Mouse (Mus musculus) thymus, adult 2 months (tissue): ENCODE data around the gene Syt7. TPM values are rescaled to one million over a fixed set of nuclear protein-coding genes. Genes with fewer than 3 reads are reported as not detected.

Experiments
- DNase-seq: peaks from one replicate; pipeline ENCODE4 v3.0.0; 2021
- H3K27ac ChIP-seq: fragments of 200-500 bp; 2 replicates; pipeline ENCODE4 v1.5.1; 2012; ENCODE audit warnings: low read length, control low read depth; ENCODE audit not compliant: control insufficient read depth, insufficient read depth
- H3K27me3 ChIP-seq: fragments of 200-500 bp; 2 replicates; pipeline ENCODE4 v1.6.1; 2012; ENCODE audit warnings: mild to moderate bottlenecking, low read length, moderate library complexity, mixed read lengths; ENCODE audit not compliant: control insufficient read depth, insufficient read depth
- H3K36me3 ChIP-seq: fragments of 200-500 bp; 2 replicates; pipeline ENCODE4 v1.6.1; 2012; ENCODE audit warnings: mild to moderate bottlenecking, low read length, moderate library complexity; ENCODE audit not compliant: control insufficient read depth, insufficient read depth
- H3K4me1 ChIP-seq: fragments of 200-500 bp; replicated peaks from 2 replicates; pipeline ENCODE4 v1.6.1; 2012; ENCODE audit warnings: low read length; ENCODE audit not compliant: control insufficient read depth, insufficient read depth
- H3K4me3 ChIP-seq: fragments of 200-500 bp; 2 replicates; pipeline ENCODE4 v1.5.1; 2012; ENCODE audit warnings: mild to moderate bottlenecking, low read length, control low read depth, moderate library complexity; ENCODE audit not compliant: control insufficient read depth, insufficient read depth
- CTCF ChIP-seq: fragments of 200-500 bp; IDR thresholded peaks from 2 replicates; pipeline ENCODE4 v1.5.1; 2012; ENCODE audit warnings: mild to moderate bottlenecking, control low read depth, low read length, moderate library complexity, borderline replicate concordance; ENCODE audit not compliant: control insufficient read depth, poor library complexity, insufficient read depth; ENCODE audit errors: extremely low read depth
- POLR2A ChIP-seq: fragments of 200-500 bp; IDR thresholded peaks from 2 replicates; pipeline ENCODE4 v1.6.1; 2012; ENCODE audit warnings: mild to moderate bottlenecking, low read length, control low read depth, moderate library complexity; ENCODE audit not compliant: control insufficient read depth, poor library complexity, insufficient read depth; ENCODE audit errors: extremely low read depth
- WGBS: fragments of 180-500 bp; shearing (Covaris S2); methylation state at CpG from one replicate; pipeline ENCODE4 v1.1.7; 2018; 5-methylcytosine and 5-hydroxymethylcytosine counted together
- polyA plus RNA-seq: library from polyadenylated mRNA; depleted of rRNA; stranded (reverse); fragments of >200 nt; gene quantifications from 2 replicates; pipeline ENCODE4 v1.2.3, GENCODE M21; 2012

Gene Syt7
- polyA plus RNA-seq, 1 experiment = 1.8 TPM

DNA sequence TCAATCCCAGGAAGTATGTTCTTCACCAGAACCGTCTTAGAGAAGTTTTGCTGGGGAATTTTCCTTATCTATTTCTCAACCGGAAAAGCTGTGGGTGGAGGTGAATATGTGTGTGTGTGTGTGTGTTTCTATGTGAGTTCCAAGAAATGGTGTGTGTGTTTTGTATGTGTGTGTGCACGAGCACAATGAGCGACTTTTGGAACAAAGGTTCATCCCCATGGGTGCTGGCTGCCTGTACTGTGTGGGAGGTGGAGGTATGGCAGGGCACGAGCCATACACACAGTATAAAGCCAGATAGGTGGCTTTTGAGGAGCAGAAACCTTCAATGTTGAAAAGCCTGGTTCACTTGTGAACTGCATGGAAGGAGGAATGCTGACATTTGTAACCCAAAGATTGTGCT is 1.2 kb upstream of the Syt7 start:
- 68% methylated on average over 5 of the region's 5 CpGs for WGBS
- Histone ChIP-seq H3K27me3 (peaks cover 3% of the 10 kb centered on the region; the same call in 1 of the 2 replicates), H3K4me3 (no peak overlapping the region), H3K27ac (no peak overlapping the region), H3K4me1 (no peaks in the 10 kb centered on the region; the same call in 1 of the 2 replicates), H3K36me3 (no peaks in the 10 kb centered on the region)
- DNase-seq = no peak
- TF ChIP-seq CTCF = no peak
- TF ChIP-seq POLR2A = no peak

DNA sequence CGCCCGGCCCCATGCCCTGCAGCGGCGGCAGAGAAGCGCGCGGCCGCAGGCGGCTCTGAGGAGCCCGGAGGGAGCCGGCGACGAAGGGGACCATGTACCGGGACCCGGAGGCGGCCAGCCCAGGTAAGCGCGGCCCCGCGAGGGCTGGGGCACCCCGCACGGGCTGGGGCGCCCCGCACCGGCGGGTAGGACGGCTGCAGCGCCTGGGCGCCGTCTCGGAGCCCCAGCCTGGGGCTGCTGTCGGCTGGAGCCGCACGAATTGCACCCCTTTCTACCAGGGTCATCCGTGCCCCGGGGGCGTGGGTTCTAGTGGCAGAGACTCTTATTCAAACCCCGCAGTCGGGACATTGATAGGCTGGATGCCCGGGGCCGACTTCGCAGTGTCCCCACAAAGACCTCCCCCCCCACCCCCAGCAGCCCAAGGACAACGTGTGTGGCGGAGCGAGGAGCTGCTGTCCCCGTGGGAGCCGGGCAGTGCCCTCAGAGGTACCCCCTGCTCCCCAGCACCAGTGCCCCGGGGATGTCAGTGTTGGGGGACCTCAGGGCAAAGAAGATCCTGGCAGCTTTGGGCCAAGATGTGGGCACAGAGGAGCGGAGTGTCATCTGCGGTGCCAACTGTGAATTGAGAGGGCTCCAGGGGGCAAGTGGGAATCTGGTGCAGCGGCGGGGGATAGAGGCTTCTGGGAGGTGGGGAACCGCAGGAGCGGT is 655 bp downstream of the Syt7 start:
- WGBS = 4% methylated on average over 54 of the region's 54 CpGs
- peaks cover 3% of the 10 kb centered on the region; the same call in 1 of the 2 replicates for H3K27me3 ChIP-seq
- H3K4me1 ChIP-seq = no peaks in the 10 kb centered on the region; the same call in 1 of the 2 replicates
- no peaks in the 10 kb centered on the region for H3K36me3 ChIP-seq
- DNase-seq = no peak
- TF ChIP-seq POLR2A (no peak), CTCF (no peak)
- H3K4me3 ChIP-seq = no peak overlapping the region
- H3K27ac ChIP-seq = no peak overlapping the region

DNA sequence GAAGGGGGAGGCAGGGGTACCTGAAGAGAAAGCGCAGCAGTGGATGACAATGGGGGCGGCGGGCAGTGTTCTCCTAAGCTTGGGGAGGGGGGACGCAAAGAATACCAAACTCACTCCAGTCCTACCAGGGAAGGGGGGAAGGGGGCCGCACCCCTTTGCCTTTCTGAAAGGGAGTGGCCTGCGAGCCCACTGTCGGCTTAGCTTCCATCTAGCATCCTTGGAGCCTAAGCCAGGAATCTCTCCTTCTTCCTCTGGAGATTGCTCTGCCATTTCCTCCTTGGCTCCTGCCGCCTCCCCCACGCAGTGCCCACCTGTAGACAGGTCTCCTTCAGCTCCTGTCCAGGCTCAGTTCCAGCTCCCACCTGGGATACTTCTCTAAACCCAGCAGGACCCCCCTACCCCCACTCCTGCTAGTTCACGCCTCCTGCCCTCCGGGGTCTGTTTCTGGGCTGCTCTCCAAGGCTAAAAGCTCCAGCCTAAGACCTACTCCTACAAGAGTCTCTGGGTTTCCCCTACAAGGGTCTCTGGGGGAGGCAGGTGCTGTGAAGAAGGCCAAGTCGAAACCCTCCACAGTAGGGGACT is 1.3 kb downstream of the Syt7 start:
- peaks cover 3% of the 10 kb centered on the region; the same call in 1 of the 2 replicates for H3K27me3 ChIP-seq
- WGBS = 39% methylated on average over 12 of the region's 12 CpGs
- no peaks in the 10 kb centered on the region; the same call in 1 of the 2 replicates for H3K4me1 ChIP-seq
- TF ChIP-seq POLR2A (no peak), CTCF (no peak)
- H3K36me3 ChIP-seq = no peaks in the 10 kb centered on the region
- DNase-seq = no peak
- no peak overlapping the region for H3K4me3 ChIP-seq
- H3K27ac ChIP-seq = no peak overlapping the region

DNA sequence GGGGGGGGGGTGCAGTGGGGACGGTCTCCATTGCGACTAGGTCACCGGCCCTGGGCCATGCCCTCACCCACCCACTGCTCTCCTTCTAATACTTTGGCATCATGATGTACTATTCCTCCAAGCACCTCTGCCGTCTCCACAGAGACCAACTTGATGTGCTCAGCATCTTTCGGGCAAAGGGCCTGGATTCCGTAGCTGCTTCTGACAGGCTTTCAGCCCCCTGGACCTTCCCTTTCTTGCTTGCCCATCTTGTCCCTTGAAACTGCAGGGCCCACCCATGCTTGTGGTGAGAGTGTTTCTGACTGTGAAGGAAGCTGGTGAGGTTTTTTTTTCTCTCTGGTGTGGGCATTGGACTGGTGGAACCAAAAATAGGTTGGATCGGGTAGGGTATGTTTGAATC is 2.1 kb downstream of the Syt7 start:
- no peak overlapping the region for H3K27ac ChIP-seq
- H3K4me3 ChIP-seq = no peak overlapping the region
- H3K4me1 ChIP-seq = no peaks in the 10 kb centered on the region; the same call in 1 of the 2 replicates
- H3K27me3 ChIP-seq = peaks cover 3% of the 10 kb centered on the region; the same call in 1 of the 2 replicates
- TF ChIP-seq POLR2A = no peak
- no peak for TF ChIP-seq CTCF
- DNase-seq = no peak
- H3K36me3 ChIP-seq = no peaks in the 10 kb centered on the region
- 85% methylated on average over 7 of the region's 7 CpGs for WGBS

DNA sequence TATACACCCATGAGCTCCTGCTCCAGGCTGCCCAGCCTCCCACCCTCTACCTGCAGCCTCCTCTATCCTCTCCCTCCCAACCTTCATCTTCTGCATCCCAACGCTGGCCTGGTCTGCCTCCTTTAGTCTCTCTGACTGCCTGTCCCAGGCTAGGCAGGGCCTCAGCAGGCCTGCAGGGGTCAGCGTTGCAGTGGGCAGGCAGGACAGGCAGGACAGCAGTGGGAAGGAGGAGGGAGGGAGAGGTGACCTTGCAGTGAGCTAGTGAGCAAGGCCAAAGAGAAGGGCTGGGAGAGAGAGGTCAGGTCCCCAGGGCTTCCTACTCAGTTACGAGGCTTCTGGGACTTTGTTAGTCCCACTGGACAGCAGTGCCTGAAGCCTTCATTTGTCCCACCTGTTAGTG is 3.1 kb downstream of the Syt7 start:
- 40% methylated on average over 3 of the region's 3 CpGs for WGBS
- Histone ChIP-seq H3K4me1 (no peaks in the 10 kb centered on the region; the same call in 1 of the 2 replicates), H3K36me3 (no peaks in the 10 kb centered on the region), H3K4me3 (no peak overlapping the region), H3K27me3 (peaks cover 3% of the 10 kb centered on the region; the same call in 1 of the 2 replicates), H3K27ac (no peak overlapping the region)
- TF ChIP-seq POLR2A = no peak
- TF ChIP-seq CTCF = no peak
- no peak for DNase-seq

DNA sequence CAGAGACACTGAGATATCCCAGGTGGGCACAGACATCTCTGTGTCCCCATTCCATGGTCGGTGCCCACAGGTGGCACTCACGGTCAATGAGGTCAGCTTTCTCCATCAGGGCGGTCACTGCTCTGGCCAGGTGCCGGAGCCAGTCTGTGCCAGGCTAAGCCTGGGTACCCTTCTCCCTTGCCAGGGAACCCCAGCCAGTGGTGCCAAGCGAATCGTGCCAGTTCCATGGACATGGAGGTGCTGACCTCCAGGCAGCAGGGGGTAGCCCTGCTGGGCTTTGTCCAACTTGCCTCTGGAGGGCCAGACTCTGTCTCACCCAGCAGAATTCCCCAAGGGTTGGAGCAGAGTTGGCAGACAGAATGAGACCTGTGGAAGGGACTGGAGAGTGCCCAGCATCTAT is 4.6 kb downstream of the Syt7 start:
- Histone ChIP-seq H3K4me3 (no peak overlapping the region), H3K27me3 (peaks cover 3% of the 10 kb centered on the region; the same call in 1 of the 2 replicates), H3K36me3 (no peaks in the 10 kb centered on the region), H3K27ac (no peak overlapping the region), H3K4me1 (no peaks in the 10 kb centered on the region; the same call in 1 of the 2 replicates)
- WGBS = 92% methylated on average over 6 of the region's 6 CpGs
- DNase-seq = no peak
- TF ChIP-seq CTCF = no peak
- TF ChIP-seq POLR2A = no peak
